Mouse (Mus musculus): ENCODE measurements around the gene Lcn5. TPM values are rescaled to one million over a fixed set of nuclear protein-coding genes. Genes with fewer than 3 reads are reported as not detected.
"Not testable (repeated sequence)": the region's sequence is repeated elsewhere in the genome, so short reads cannot be mapped to it uniquely, and the experiment has no call there.

The Lcn5 gene
- total RNA-seq, 2 experiments from 2014 or later: not detected

DNA sequence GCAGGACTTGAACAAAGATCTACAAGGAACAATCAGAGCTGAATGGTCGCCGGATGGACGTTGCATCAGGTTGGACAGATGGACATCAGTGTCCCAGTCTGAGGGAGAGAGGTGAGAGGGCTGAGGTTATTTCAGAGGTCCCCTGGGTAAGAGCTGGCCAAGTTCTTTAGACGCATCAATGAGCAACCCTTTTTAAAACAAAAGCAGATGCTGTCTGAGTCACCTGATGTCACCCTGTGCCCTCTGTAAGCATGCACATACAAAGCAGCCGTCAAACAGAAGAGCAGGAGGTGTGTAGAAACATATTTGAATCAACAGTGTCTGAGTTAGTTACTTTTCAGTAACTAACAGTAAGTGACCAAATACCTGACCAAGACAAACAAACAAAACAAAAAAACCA, 6.4 kb downstream of the Lcn5 start:
- ATAC-seq (replicated peaks; ENCODE audit: low FRiP score, low TSS enrichment, poor library complexity, severe bottlenecking): no peak

DNA sequence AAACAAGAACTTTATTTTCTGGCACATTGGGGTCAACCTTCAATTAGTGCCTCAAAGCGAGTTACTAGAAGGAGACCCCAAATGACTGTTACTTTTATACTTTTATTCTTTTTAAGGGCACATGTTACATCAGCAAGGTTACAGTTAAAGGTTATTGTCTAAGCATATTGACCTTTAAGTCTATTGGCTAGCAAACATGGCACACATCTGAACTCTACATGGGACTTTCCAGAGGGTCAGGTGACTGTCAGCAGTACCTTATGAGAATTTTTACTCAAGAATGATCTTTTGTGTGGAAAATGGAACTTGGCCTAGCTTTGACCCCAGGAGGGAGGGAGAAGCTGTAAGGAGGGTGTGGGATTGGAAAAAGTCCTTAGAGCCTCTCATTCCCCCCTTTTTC, 8.8 kb downstream of the Lcn5 start:
- ATAC-seq (replicated peaks; ENCODE audit: low FRiP score, low TSS enrichment, poor library complexity, severe bottlenecking): no peak

DNA sequence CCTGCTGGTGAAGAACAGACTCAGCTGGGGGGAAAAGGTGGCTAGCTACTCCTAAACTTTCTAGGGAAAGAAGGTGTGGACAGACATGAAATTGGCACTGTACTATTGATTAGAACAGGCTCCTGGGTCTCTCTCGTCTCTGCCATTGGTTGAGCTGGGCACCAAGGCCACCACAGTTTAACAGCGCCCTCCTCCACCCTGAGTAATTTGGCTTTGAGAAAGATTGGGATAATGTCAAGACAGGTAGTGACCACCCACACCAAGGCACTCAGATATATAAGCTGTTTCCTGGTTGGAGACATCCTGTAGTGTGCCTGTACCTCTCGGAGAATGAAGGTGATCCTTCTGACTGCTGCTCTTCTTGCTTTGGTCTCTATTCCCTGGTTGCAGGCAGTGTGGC, 18.7 kb downstream of the Lcn5 start, which contains the start of gene Lcn6:
Gene Lcn6 (plus strand): TSS at position 301 of the 400 bp plus-strand sequence.
- ATAC-seq (replicated peaks; ENCODE audit: low FRiP score, low TSS enrichment, poor library complexity, severe bottlenecking): no peak

- no peak for ATAC-seq (replicated peaks; ENCODE audit: low FRiP score, low TSS enrichment, poor library complexity, severe bottlenecking)
These were observed 21.8 kb downstream of the Lcn5 start for GRCm38 (mm10) chr2:25679559-25679958.

DNA sequence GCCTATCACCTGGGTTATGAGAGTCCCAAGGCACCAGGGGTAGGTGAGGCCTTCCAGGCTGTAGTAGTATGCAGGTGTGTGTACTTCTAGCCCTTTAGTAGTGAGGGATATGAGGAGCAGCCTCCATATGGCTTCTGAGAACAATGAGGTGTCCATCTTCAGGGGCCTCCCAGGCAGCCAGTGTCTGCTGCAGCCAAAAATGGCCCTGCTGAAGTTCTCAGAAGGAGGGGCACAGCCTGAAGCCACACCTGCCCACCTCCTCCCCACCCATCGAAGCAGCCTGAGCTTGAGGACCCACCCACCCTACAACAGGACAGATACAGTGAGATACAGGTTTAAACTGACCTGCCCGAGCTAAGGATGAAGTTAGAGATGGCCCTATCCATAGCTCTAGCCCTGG, 24.7 kb downstream of the Lcn5 start, which contains the start of gene Lcn10:
Gene Lcn10 (plus strand): TSS at position 301 of the 400 bp plus-strand sequence.
- ATAC-seq (replicated peaks; ENCODE audit: low FRiP score, low TSS enrichment, poor library complexity, severe bottlenecking): no peak

- no peak for ATAC-seq (replicated peaks; ENCODE audit: low FRiP score, low TSS enrichment, poor library complexity, severe bottlenecking)
These were observed 29.2 kb downstream of the Lcn5 start for GRCm38 (mm10) chr2:25686941-25687340.

- ATAC-seq (replicated peaks; ENCODE audit: low FRiP score, low TSS enrichment, poor library complexity, severe bottlenecking): peak; percentile 34; the same call in 1 of the 2 replicates
These were observed 36.9 kb downstream of the Lcn5 start for GRCm38 (mm10) chr2:25694605-25695004.

- no peak for ATAC-seq (replicated peaks; ENCODE audit: low FRiP score, low TSS enrichment, poor library complexity, severe bottlenecking)
These were observed 39.2 kb downstream of the Lcn5 start for GRCm38 (mm10) chr2:25696951-25697350.

GRCm38 (mm10) chr2:25698696-25699095, 40.9 kb downstream of the Lcn5 start:
- ATAC-seq (replicated peaks; ENCODE audit: low FRiP score, low TSS enrichment, poor library complexity, severe bottlenecking): no peak

- not testable (repeated sequence) for ATAC-seq (replicated peaks; ENCODE audit: low FRiP score, low TSS enrichment, poor library complexity, severe bottlenecking)
These were observed 42.0 kb downstream of the Lcn5 start, which contains the start of gene Obp2a for GRCm38 (mm10) chr2:25699743-25700142. Gene Obp2a, plus strand, starts transcription at chr2:25700043.

DNA sequence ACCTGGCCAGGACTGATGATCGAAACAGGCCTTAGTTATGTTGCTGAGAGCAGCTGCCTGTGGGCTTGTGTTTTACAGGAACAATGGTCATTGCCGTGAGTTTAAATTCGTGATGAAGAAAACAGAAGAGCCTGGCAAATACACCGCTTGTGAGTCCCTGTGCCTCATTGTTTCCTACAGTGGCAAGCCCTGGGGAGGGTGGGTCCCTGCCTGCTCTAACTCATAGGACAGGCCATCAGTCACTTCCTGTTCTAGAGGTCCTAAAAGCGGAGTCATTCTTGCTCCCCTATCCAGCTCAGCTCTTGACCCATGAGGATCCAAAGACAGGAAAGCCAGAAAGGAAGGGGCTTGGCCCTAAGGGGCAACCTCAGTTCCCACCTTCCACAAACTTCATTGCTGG, 43.2 kb downstream of the Lcn5 start:
- no peak for ATAC-seq (replicated peaks; ENCODE audit: low FRiP score, low TSS enrichment, poor library complexity, severe bottlenecking)

- ATAC-seq (replicated peaks; ENCODE audit: low FRiP score, low TSS enrichment, poor library complexity, severe bottlenecking): no peak
These were observed 46.0 kb downstream of the Lcn5 start for GRCm38 (mm10) chr2:25703706-25704105.

GRCm38 (mm10) chr2:25706643-25707481, 49.1 kb downstream of the Lcn5 start, which contains the start of gene Bmyc:
Gene Bmyc, plus strand, starts transcription at chr2:25706739.
- peak; percentile 84 for ATAC-seq (replicated peaks; ENCODE audit: low FRiP score, low TSS enrichment, poor library complexity, severe bottlenecking)

DNA sequence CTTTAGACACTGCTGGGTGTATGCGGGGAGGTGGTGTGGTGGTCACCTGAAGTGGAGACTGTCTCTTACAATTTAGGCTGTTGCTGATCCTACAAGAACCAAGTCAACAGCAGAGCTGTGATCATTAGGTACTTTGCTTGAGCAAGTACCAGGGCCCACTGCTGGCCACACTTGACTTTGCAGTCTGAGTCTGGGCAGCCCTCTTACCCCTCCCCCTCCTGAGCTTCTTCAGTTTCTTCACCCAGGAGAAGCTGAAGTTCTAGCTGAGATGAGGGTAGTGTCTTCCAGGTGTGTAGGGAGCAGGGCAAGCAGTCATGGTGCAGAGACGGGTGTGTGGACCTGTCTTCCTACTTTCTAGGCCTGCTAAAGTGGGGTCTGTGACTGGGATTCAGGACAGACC, 50.4 kb downstream of the Lcn5 start:
- ATAC-seq (replicated peaks; ENCODE audit: low FRiP score, low TSS enrichment, poor library complexity, severe bottlenecking): 0 out of 2 replicates have a peak, but pooled peaks have one; percentile 40

DNA sequence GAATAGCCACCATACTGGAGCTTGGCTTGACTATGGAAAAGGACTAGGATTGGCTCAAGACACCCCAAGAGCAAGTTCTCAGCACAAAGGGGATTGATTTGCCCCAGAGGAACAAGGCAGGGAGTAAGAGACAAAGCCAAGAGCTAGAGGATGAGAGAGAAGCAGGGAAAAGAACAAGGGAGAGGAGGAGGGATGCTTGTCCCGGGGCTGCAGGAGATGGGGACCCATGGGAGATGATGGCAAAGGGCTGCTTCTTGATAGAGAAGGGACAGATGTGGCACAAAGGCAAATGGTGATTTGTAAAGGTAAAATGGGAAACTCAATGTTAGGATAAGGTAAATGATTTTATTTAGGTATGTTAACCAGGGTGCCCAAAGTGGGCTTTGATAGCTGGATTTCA, 51.3 kb downstream of the Lcn5 start:
- not testable (repeated sequence) for ATAC-seq (replicated peaks; ENCODE audit: low FRiP score, low TSS enrichment, poor library complexity, severe bottlenecking)

- ATAC-seq (replicated peaks; ENCODE audit: low FRiP score, low TSS enrichment, poor library complexity, severe bottlenecking): not testable (repeated sequence)
These were observed 52.0 kb downstream of the Lcn5 start for GRCm38 (mm10) chr2:25709791-25710190.

Other genes with a start within 250 kb of the Lcn5 start
- gene Fut7, start 234.7 kb upstream of the Lcn5 start, total RNA-seq (2014; fragmentation: Nextera tagmentation): 3.4 and 6.3 TPM in 2 replicates
- 4.5 and 4.9 TPM in 2 replicates for gene Fut7, start 234.7 kb upstream of the Lcn5 start, total RNA-seq (2017)
- gene Abca2, start 229.2 kb upstream of the Lcn5 start, total RNA-seq (2014; fragmentation: Nextera tagmentation): 34.7 and 38.3 TPM in 2 replicates
- gene Abca2, start 229.2 kb upstream of the Lcn5 start, total RNA-seq (2017): 10.8 and 13.1 TPM in 2 replicates
- not detected in 2 replicates for gene Clic3, start 201.1 kb upstream of the Lcn5 start, total RNA-seq (2014; fragmentation: Nextera tagmentation)
- not detected in 2 replicates for gene Clic3, start 201.1 kb upstream of the Lcn5 start, total RNA-seq (2017)
- gene Paxx, start 196.9 kb upstream of the Lcn5 start, total RNA-seq (2014; fragmentation: Nextera tagmentation): 34.5 and 36.3 TPM in 2 replicates
- 17.9 and 25.9 TPM in 2 replicates for gene Paxx, start 196.9 kb upstream of the Lcn5 start, total RNA-seq (2017)
- not detected in 2 replicates for gene Ptgds, start 187.9 kb upstream of the Lcn5 start, total RNA-seq (2014; fragmentation: Nextera tagmentation)
- gene Ptgds, start 187.9 kb upstream of the Lcn5 start, total RNA-seq (2017): not detected in 2 replicates
- gene Lcn12, start 164.0 kb upstream of the Lcn5 start, total RNA-seq (2014; fragmentation: Nextera tagmentation): not detected in 2 replicates
- gene Lcn12, start 164.0 kb upstream of the Lcn5 start, total RNA-seq (2017): not detected in 2 replicates
- 50.4 and 64.5 TPM in 2 replicates for gene Fbxw5, start 157.2 kb upstream of the Lcn5 start, total RNA-seq (2014; fragmentation: Nextera tagmentation)
- gene Fbxw5, start 157.2 kb upstream of the Lcn5 start, total RNA-seq (2017): 24.0 and 28.9 TPM in 2 replicates
- 0.63 and 2.2 TPM in 2 replicates for gene C8g, start 156.2 kb upstream of the Lcn5 start, total RNA-seq (2014; fragmentation: Nextera tagmentation)
- 0.76 and 3.3 TPM in 2 replicates for gene C8g, start 156.2 kb upstream of the Lcn5 start, total RNA-seq (2017)
- 19.2 and 22.4 TPM in 2 replicates for gene Traf2, start 111.0 kb upstream of the Lcn5 start, total RNA-seq (2014; fragmentation: Nextera tagmentation)
- gene Traf2, start 111.0 kb upstream of the Lcn5 start, total RNA-seq (2017): 13.7 and 14.3 TPM in 2 replicates
- 151 and 209 TPM in 2 replicates for gene Edf1, start 100.1 kb upstream of the Lcn5 start, total RNA-seq (2014; fragmentation: Nextera tagmentation)
- gene Edf1, start 100.1 kb upstream of the Lcn5 start, total RNA-seq (2017): 60.9 and 105 TPM in 2 replicates
- 6.5 and 8.1 TPM in 2 replicates for gene Mamdc4, start 83.1 kb upstream of the Lcn5 start, total RNA-seq (2014; fragmentation: Nextera tagmentation)
- 0.38 and 2.0 TPM in 2 replicates for gene Mamdc4, start 83.1 kb upstream of the Lcn5 start, total RNA-seq (2017)
- 36.5 and 43.2 TPM in 2 replicates for gene Phpt1, start 82.7 kb upstream of the Lcn5 start, total RNA-seq (2014; fragmentation: Nextera tagmentation)
- 19.1 and 25.2 TPM in 2 replicates for gene Phpt1, start 82.7 kb upstream of the Lcn5 start, total RNA-seq (2017)
- not detected in 2 replicates for gene Ajm1, start 76.2 kb upstream of the Lcn5 start, total RNA-seq (2014; fragmentation: Nextera tagmentation)
- gene Ajm1, start 76.2 kb upstream of the Lcn5 start, total RNA-seq (2017): 0.09 TPM in 1 of 2 replicates, not detected in the other
- gene Rabl6, start 49.4 kb upstream of the Lcn5 start, total RNA-seq (2014; fragmentation: Nextera tagmentation): 55.8 and 58.7 TPM in 2 replicates
- gene Rabl6, start 49.4 kb upstream of the Lcn5 start, total RNA-seq (2017): 58.5 and 92.0 TPM in 2 replicates
- gene Ccdc183, start 40.3 kb upstream of the Lcn5 start, total RNA-seq (2014; fragmentation: Nextera tagmentation): not detected in 2 replicates
- not detected in 2 replicates for gene Ccdc183, start 40.3 kb upstream of the Lcn5 start, total RNA-seq (2017)
- gene Tmem141, start 35.9 kb upstream of the Lcn5 start, total RNA-seq (2014; fragmentation: Nextera tagmentation): 2.1 and 3.0 TPM in 2 replicates
- 3.7 and 5.9 TPM in 2 replicates for gene Tmem141, start 35.9 kb upstream of the Lcn5 start, total RNA-seq (2017)
- not detected in 2 replicates for gene Fcna, start 29.9 kb upstream of the Lcn5 start, total RNA-seq (2014; fragmentation: Nextera tagmentation)
- not detected in 2 replicates for gene Fcna, start 29.9 kb upstream of the Lcn5 start, total RNA-seq (2017)
- gene Lcn8, start 4.8 kb upstream of the Lcn5 start, total RNA-seq (2014; fragmentation: Nextera tagmentation): not detected in 2 replicates
- not detected in 2 replicates for gene Lcn8, start 4.8 kb upstream of the Lcn5 start, total RNA-seq (2017)
- gene Lcn6, start 18.8 kb downstream of the Lcn5 start, total RNA-seq (2014; fragmentation: Nextera tagmentation): not detected in 2 replicates
- not detected in 2 replicates for gene Lcn6, start 18.8 kb downstream of the Lcn5 start, total RNA-seq (2017)
- not detected in 2 replicates for gene Lcn10, start 24.8 kb downstream of the Lcn5 start, total RNA-seq (2014; fragmentation: Nextera tagmentation)
- not detected in 2 replicates for gene Lcn10, start 24.8 kb downstream of the Lcn5 start, total RNA-seq (2017)
- gene Obp2a, start 42.1 kb downstream of the Lcn5 start, total RNA-seq (2014; fragmentation: Nextera tagmentation): not detected in 2 replicates
- not detected in 2 replicates for gene Obp2a, start 42.1 kb downstream of the Lcn5 start, total RNA-seq (2017)
- 2.8 and 7.9 TPM in 2 replicates for gene Bmyc, start 48.8 kb downstream of the Lcn5 start, total RNA-seq (2014; fragmentation: Nextera tagmentation)
- 2.4 and 2.5 TPM in 2 replicates for gene Bmyc, start 48.8 kb downstream of the Lcn5 start, total RNA-seq (2017)
- not detected in 2 replicates for gene Obp2b, start 79.1 kb downstream of the Lcn5 start, total RNA-seq (2014; fragmentation: Nextera tagmentation)
- not detected in 2 replicates for gene Obp2b, start 79.1 kb downstream of the Lcn5 start, total RNA-seq (2017)
- not detected in 2 replicates for gene Lcn3, start 107.6 kb downstream of the Lcn5 start, total RNA-seq (2014; fragmentation: Nextera tagmentation)
- not detected in 2 replicates for gene Lcn3, start 107.6 kb downstream of the Lcn5 start, total RNA-seq (2017)
- not detected in 2 replicates for gene Lcn11, start 119.1 kb downstream of the Lcn5 start, total RNA-seq (2014; fragmentation: Nextera tagmentation)
- gene Lcn11, start 119.1 kb downstream of the Lcn5 start, total RNA-seq (2017): not detected in 2 replicates
- not detected in 2 replicates for gene Gm13539, start 124.3 kb downstream of the Lcn5 start, total RNA-seq (2014; fragmentation: Nextera tagmentation)
- gene Gm13539, start 124.3 kb downstream of the Lcn5 start, total RNA-seq (2017): not detected in 2 replicates
- not detected in 2 replicates for gene Glt6d1, start 157.9 kb downstream of the Lcn5 start, total RNA-seq (2014; fragmentation: Nextera tagmentation)
- gene Glt6d1, start 157.9 kb downstream of the Lcn5 start, total RNA-seq (2017): not detected in 2 replicates
- not detected in 2 replicates for gene Lcn9, start 165.2 kb downstream of the Lcn5 start, total RNA-seq (2014; fragmentation: Nextera tagmentation)
- gene Lcn9, start 165.2 kb downstream of the Lcn5 start, total RNA-seq (2017): not detected in 2 replicates
- gene Sohlh1, start 189.3 kb downstream of the Lcn5 start, total RNA-seq (2014; fragmentation: Nextera tagmentation): not detected in 2 replicates
- gene Sohlh1, start 189.3 kb downstream of the Lcn5 start, total RNA-seq (2017): not detected in 2 replicates
- gene Kcnt1, start 205.8 kb downstream of the Lcn5 start, total RNA-seq (2014; fragmentation: Nextera tagmentation): not detected in 2 replicates
- not detected in 2 replicates for gene Kcnt1, start 205.8 kb downstream of the Lcn5 start, total RNA-seq (2017)

Data from megakaryocyte-erythroid progenitor cell, adult 5-6 weeks (primary cell).